Mouse (Mus musculus): ENCODE data around the gene Slc35e3.

Slc35e3 gene

GRCm38 (mm10) chr10:117776281-117777102 lies 30.3 kb upstream of the Slc35e3 start:
- DNase-seq, result no peak

GRCm38 (mm10) chr10:117775401-117776144 lies 29.4 kb upstream of the Slc35e3 start:
- no peak for DNase-seq

GRCm38 (mm10) chr10:117774817-117775120 lies 28.6 kb upstream of the Slc35e3 start:
- DNase-seq, result no peak

DNA sequence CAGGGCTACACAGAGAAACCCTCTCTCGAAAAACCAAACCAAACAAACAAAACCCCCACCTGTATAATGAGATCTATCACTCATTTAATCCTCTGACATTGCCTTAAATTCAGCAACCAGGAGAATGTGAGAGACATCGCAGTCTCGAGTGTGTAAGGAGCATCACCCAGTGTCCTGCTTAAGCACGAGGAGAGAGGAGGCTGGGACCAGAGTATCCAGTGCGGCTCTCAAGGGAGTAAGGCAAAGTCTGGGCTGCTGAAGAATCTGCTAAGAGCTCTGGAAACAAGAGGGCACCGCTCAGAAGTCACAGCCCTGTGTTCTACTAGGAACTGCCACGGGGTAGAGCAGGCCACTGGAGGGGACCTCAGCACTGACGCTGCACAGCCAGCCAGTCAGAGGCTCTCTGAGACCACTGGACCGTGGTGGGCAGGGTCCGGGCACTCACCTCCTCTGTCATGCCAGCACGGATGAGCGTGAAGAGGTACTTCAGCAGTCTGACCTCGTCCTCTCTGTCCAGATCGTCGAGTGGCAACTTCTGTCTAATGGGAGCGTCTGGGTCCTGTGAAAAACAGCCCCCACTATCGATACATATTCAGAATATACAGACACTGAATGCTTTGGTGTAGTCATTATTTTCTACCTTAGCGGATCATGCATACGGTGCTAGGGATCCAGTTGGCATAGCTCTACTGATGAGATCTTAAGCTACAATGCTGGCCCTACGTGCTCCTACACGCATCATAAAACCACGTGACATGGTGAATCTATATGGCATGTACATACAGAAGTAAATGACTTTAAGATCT lies 28.0 kb upstream of the Slc35e3 start:
- no peak for DNase-seq

- DNase-seq, result no peak
Measured at GRCm38 (mm10) chr10:117773106-117773720, 27.0 kb upstream of the Slc35e3 start.

DNA sequence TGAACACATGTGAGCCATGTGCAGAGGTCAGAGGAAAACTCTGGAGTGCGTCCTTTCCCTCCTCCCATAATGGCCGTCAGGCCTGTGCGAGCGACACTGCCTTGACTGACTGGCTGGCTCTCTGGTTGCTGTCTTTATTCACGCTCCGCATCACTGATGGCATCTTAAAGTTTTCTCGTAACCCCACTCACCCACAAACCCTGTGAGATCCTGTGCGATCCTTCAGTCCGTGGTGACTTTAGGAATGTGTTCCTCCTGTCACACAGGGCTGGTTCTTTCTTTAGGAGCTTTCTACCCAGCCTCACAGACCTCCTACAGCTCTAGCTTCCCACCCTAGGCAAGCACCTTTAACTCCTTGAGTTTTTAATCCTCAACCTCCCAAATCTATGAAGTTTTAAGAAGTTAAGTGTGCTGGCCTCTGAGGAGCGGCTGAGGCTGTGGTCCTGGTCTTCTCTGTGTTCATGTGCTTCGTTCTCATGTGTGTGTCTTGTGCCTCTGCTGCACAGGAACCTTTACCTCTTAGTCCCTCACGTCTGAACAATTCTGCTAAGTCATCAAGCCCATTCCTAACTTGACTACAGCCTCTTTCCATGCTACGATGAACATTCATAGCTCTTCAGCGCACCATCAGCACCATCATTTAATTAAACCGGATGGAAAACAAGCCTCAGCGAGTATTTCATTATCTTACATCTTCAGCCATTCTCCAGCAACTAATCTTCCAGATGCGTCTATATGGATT lies 26.4 kb upstream of the Slc35e3 start:
- DNase-seq, result no peak

DNA sequence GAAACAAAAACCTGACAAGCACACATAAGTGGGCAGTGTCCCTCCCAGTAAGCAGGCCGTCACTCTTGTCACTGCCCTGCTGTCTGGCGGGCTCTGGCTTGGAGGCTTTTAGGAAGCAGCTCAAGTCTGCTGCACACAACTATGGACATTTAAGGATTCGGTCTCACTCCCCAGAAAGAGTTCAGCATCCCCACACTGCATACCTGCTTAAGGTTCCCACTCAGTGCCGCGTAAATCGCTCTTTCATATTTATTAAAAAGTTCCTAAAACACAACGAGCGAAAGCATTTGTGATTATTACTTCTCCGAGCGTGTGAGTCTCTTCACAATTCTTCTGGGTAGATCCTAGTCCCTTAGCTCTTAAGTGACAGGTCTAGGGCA lies 25.0 kb upstream of the Slc35e3 start:
- DNase-seq, result no peak

DNA sequence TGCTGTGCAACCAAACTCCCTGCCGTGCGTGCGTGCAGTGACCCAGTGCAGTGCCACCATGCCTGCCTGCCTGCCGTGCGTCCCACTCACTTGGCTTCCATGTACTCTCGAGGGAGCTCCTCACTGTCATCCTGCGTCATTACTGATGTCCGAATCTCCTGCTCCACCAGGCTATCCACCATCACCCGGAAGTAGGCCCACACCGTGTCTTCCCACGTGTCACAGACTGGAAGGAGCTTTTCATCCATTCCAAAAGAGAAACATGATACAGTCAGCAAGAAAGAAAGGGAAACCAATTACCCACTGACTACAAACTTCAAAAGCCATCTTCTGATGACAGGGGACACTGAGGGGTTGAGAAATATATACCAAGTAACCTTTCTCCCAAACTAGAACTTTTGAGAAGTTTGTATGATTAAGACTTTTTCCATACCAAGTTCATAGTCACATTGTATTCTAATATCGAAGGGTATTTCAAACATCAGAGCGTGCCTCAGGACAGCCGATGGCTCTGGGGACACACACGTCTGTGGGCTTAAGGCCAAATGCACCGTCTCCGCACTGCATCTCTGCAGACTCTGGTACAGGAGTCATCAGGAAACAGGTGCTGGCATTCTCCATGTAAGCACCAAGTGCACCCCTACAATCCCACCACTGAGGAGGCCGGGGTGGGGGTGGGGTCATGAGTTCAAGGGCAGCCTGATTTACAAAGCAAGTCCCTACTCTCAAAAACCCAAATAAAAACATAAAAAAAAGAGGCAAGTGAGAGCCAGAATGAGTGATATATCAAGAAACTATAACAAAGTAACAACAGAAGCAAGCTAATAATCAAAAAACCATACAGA lies 24.3 kb upstream of the Slc35e3 start:
- DNase-seq, result no peak

DNA sequence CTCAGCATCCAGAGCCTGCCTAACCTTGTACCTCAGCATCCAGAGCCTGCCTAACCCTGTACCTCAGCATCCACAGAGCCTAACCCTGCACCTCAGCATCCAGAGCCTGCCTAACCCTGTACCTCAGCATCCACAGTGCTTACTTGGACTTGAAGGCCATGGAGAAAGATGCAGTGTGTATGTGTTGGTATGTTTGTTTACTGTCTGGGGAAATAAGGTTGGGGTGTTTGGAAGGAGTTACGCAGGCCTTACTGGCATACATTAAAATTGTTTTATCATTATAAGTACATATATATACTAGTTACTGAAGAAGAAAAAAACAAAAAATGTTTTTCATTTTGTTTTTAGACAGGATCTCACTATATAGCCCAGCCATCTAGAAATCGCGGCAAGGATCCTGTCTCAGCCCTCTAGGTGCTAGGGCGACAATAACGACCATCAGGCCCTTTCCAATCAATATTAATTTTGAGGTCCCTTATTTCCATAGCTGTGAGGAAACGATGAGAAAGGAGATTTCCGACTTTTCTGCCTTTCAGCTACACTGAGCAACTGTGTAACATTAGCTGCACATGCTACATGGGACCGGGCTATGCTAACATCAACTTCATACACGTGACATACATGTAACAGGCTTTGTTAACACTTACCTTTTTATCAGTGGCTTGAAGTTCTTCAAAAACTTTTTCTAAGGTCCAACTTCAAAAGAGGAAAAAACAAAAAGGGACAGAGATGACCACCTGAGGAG lies 23.5 kb upstream of the Slc35e3 start:
- DNase-seq, result no peak

GRCm38 (mm10) chr10:117768141-117768440 lies 21.9 kb upstream of the Slc35e3 start:
- no peak for DNase-seq

DNA sequence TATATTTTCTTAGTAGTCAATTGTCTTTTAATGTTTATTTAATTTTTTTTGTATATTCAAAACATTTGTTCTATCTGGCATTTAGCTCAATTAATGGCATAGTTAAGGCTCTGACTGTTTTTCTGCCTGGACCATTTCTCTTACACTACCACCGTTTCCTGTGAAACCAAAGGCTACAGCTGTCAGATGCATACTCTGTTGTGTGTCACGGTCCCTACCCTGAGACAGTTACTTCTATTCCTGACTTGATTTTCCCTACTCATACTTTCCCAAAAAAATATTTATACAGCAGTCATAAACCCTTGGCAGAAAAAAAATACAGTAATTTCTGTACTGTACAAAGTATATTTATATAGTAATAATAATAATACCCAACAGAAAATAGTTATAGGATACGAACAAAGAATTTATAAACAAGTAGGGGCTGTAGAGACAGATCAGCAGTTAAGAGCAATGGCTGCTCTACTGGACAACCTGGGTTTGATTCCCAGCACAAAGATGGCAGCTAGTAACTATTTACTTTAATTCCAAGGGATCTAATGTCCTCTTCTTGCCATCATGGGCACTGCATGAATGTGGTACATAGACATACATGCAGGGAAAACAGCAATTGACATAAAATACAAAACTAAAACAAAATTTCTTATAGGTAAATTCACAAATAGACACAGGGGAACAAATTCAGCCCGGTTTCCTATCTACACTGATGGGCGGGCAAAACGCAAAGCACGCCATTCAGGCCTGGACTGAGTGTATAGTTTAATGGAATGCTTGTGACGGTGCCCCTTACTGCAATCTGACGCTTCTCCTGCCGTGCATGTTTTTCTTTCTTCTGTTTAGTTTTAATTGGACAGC lies 21.3 kb upstream of the Slc35e3 start:
- no peak for DNase-seq

DNA sequence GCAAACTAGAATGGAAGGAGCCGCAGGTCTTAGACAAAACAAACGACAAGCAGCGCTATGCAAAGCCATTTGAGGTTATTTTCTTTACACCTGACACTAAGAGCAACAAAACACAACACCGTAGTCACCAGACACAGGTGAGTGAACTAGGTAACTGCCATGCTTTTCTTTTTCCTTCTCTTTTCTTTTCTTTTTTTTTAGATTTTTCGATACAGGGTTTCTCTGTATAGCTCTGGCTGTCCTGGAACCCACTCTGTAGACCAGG lies 20.7 kb upstream of the Slc35e3 start:
- no peak for DNase-seq

- no peak for DNase-seq
Measured at GRCm38 (mm10) chr10:117766111-117766895, 20.1 kb upstream of the Slc35e3 start.

DNA sequence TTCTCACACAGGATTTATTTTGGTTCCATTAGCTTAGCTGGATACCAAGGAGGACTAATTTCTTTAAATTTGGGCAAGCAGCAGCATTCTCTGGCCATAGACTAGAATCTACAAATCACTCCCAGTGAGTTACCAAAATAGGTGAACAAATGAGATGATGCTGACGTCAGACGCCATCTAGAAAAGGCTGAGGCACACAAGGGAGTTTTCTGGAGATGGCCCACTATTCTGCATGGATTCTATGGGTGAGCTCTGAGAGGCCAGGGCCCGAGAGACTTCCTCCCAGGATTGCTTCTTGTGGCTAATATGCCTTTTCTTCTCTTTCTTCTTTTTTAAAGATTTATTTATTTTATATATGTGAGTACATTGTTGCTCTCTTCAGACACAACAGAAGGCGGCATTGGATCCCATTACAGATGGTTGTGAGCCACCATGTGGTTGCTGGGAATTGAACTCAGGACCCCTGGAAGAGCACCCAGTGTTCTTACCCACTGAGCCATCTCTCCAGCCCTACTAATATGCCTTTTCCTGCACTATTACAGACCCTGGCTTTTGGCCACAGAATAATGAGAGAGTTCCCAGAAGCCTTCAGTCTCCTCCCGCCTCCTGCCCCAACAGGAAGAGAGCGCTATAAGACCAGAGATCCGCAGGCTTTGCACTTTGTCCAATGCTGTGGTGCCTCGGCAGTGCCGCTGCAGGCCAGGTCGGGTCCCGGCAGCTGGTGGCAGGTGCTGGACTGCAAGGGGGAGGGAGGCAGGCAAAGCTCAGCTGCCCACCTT lies 19.1 kb upstream of the Slc35e3 start:
- DNase-seq, result no peak

GRCm38 (mm10) chr10:117764598-117764997 lies 18.4 kb upstream of the Slc35e3 start:
- no peak for DNase-seq

GRCm38 (mm10) chr10:117763588-117764190 lies 17.5 kb upstream of the Slc35e3 start:
- no peak for DNase-seq

DNA sequence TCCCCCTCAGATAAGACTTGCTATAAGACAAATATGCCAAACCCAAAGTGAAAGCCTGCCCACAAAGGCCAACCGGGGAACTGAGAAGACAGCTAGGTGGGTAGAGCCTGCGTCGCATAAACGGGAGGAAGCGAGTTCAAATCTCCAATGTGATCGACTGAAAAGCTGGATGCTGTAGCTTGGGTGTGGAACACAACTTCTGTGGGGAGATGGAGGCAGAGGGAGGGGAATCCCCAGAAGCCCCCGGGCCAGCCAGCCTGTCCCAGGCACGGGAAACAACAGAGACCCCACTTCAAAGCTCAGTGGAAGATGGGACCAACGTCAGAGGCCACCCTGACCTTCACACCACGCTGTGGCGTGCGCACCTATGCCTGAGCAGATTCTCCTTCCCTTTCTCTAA lies 16.8 kb upstream of the Slc35e3 start:
- DNase-seq, result no peak

DNA sequence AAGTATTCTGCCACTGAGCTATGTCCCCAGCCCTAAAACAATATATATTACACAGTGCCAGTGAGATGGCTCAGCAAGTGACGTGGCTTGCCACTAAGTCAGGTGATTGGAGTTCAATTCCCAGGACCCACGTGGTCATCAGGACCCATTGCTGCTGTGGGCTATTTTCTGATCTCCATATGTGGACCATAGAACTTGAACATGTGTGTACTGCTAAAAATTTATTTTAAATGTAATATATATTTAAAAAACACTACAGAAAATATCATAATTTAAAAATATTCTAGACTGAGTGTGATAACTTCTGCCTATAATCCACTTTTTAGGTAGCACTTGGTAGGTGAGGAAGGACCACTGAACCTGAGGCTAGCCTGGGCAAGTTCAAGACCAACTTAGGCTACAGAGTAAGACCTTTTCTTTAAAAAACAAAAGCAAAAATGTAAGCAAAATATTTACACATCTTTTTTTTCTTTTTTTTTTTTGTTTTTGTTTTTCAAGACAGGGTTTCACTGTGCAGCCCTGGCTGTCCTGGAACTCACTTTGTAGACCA lies 16.2 kb upstream of the Slc35e3 start:
- no peak for DNase-seq
